Mouse (Mus musculus) v-Abl transformed pro-B cells (cell line): ENCODE results near the gene Rhbdl1.

Experiments used
- in situ Hi-C, 2 experiments: fragments of 400-800 bp; cut with MboI; formaldehyde crosslinking; loops; one replicate each; pipeline ENCODE4 v1.15.1; 2025; ENCODE audit not compliant: unreplicated experiment in 2 of 2

The Rhbdl1 gene

GRCm38 (mm10) chr17:25874148-25874720 is 37.1 kb upstream of the Rhbdl1 start:
- in situ Hi-C loops, result loop anchor here in 1 of 2 experiments (5.0 kb wide), 1 partner anchor 37 kb away; the partner anchor contains the start of gene Rhbdl1

- in situ Hi-C loops, result loop anchor here in 1 of 2 experiments (5.0 kb wide), 1 partner anchor 36 kb away; the partner anchor contains the start of gene Rhbdl1
These were observed 36.5 kb upstream of the Rhbdl1 start for GRCm38 (mm10) chr17:25873405-25874147.

- in situ Hi-C loops, result loop anchor here in 1 of 2 experiments (5.0 kb wide), 1 partner anchor 35 kb away; the partner anchor contains the start of gene Rhbdl1
These were observed 35.6 kb upstream of the Rhbdl1 start for GRCm38 (mm10) chr17:25872676-25873075.

- in situ Hi-C loops, result loop anchor here in 1 of 2 experiments (5.0 kb wide), 1 partner anchor 34 kb away; the partner anchor contains the start of gene Rhbdl1
These were observed 34.5 kb upstream of the Rhbdl1 start for GRCm38 (mm10) chr17:25871566-25871965.

- in situ Hi-C loops, result loop anchor here in 1 of 2 experiments (5.0 kb wide), 1 partner anchor 33 kb away; the partner anchor contains the start of gene Rhbdl1
These were observed 32.9 kb upstream of the Rhbdl1 start for GRCm38 (mm10) chr17:25869954-25870353.

- in situ Hi-C loops, result no loop called here
These were observed 32.4 kb upstream of the Rhbdl1 start for GRCm38 (mm10) chr17:25869498-25869897.

GRCm38 (mm10) chr17:25868601-25869191 is 31.6 kb upstream of the Rhbdl1 start, which contains the start of gene Mcrip2:
Gene Mcrip2 (minus strand): TSS chr17:25868764.
- in situ Hi-C loops, result no loop called here

GRCm38 (mm10) chr17:25867836-25868600 is 30.9 kb upstream of the Rhbdl1 start:
- in situ Hi-C loops, result no loop called here

- in situ Hi-C loops, result no loop called here
These were observed 30.4 kb upstream of the Rhbdl1 start for GRCm38 (mm10) chr17:25867509-25867835.

- in situ Hi-C loops, result no loop called here
These were observed 29.1 kb upstream of the Rhbdl1 start for GRCm38 (mm10) chr17:25866172-25866571.

- in situ Hi-C loops, result no loop called here
These were observed 28.2 kb upstream of the Rhbdl1 start for GRCm38 (mm10) chr17:25865288-25865687.

- in situ Hi-C loops, result no loop called here
These were observed 27.2 kb upstream of the Rhbdl1 start for GRCm38 (mm10) chr17:25864311-25864710.

- in situ Hi-C loops, result no loop called here
These were observed 26.6 kb upstream of the Rhbdl1 start for GRCm38 (mm10) chr17:25863681-25864080.

- in situ Hi-C loops, result no loop called here
These were observed 24.9 kb upstream of the Rhbdl1 start for GRCm38 (mm10) chr17:25861704-25862612.

- in situ Hi-C loops, result no loop called here
These were observed 24.0 kb upstream of the Rhbdl1 start, which contains the start of gene Wdr90 for GRCm38 (mm10) chr17:25860832-25861703. Gene Wdr90 (minus strand): TSS chr17:25861501.

GRCm38 (mm10) chr17:25860229-25860628 is 23.1 kb upstream of the Rhbdl1 start:
- in situ Hi-C loops, result no loop called here

GRCm38 (mm10) chr17:25844396-25844901 is 7.4 kb upstream of the Rhbdl1 start, which contains the start of gene Rhot2:
Gene Rhot2 (minus strand): TSS chr17:25844851.
- in situ Hi-C loops, result no loop called here

- in situ Hi-C loops, result no loop called here
These were observed 6.7 kb upstream of the Rhbdl1 start for GRCm38 (mm10) chr17:25843636-25844395.
